Mouse (Mus musculus): ENCODE data around the gene Zbtb20.

- no peak for TF ChIP-seq POLR2A (IDR thresholded peaks at IDR 0.05; ENCODE audit: insufficient read depth, low read depth, low read length)
- TF ChIP-seq CTCF (IDR thresholded peaks at IDR 0.05; ENCODE audit: insufficient read depth, low read depth, low read length) = no peak
Observed at GRCm38 (mm10) chr16:43370496-43371020, 494.9 kb downstream of the Zbtb20 start.

Data from olfactory bulb, adult 2 months (tissue).